Mouse (Mus musculus) midbrain, embryonic 16.5 days (tissue): ENCODE measurements around the gene Setdb1. TPM values are rescaled to one million over a fixed set of nuclear protein-coding genes. Genes with fewer than 3 reads are reported as not detected.
"Not testable (repeated sequence)": the region's sequence is repeated elsewhere in the genome, so short reads cannot be mapped to it uniquely, and the experiment has no call there.

ENCODE experiments used
- ATAC-seq: fragments of 200-750 bp; cut with Nextera tagmentation; 2 replicates; pipeline ENCODE4 v1.8.0; 2017; ENCODE audit warnings: moderate TSS enrichment
- H3K27ac ChIP-seq: fragments of 300-500 bp; sonication (generic); 2 replicates; pipeline ENCODE4 v1.5.1; 2014; ENCODE audit warnings: mild to moderate bottlenecking, low read length, mixed read lengths
- H3K27me3 ChIP-seq: fragments of 300-500 bp; sonication (generic); 2 replicates; pipeline ENCODE4 v1.6.1; 2014; ENCODE audit warnings: low read depth, low read length, mixed read lengths; ENCODE audit not compliant: control insufficient read depth, insufficient read depth
- H3K36me3 ChIP-seq: fragments of 300-500 bp; sonication (generic); 2 replicates; pipeline ENCODE4 v1.6.1; 2014; ENCODE audit warnings: mild to moderate bottlenecking, low read length, moderate library complexity, mixed read lengths; ENCODE audit not compliant: control insufficient read depth, insufficient read depth
- H3K4me1 ChIP-seq: fragments of 300-500 bp; sonication (generic); 2 replicates; pipeline ENCODE4 v1.6.1; 2014; ENCODE audit warnings: mild to moderate bottlenecking, low read length, mixed read lengths; ENCODE audit not compliant: control insufficient read depth, insufficient read depth
- H3K4me2 ChIP-seq: fragments of 300-500 bp; sonication (generic); 2 replicates; pipeline ENCODE4 v1.6.1; 2014; ENCODE audit warnings: mild to moderate bottlenecking, low read length, mixed read lengths
- H3K4me3 ChIP-seq: fragments of 300-500 bp; sonication (generic); 2 replicates; pipeline ENCODE4 v1.5.1; 2014; ENCODE audit warnings: low read depth, mild to moderate bottlenecking, low read length, moderate library complexity, mixed read lengths
- H3K9ac ChIP-seq: fragments of 300-500 bp; sonication (generic); 2 replicates; pipeline ENCODE4 v1.6.1; 2014; ENCODE audit warnings: low read depth, low read length, mixed read lengths
- H3K9me3 ChIP-seq: fragments of 300-500 bp; sonication (generic); replicated peaks from 2 replicates; pipeline ENCODE4 v1.6.1; 2014; ENCODE audit warnings: mild to moderate bottlenecking, low read length, mixed read lengths; ENCODE audit not compliant: control insufficient read depth, poor library complexity, severe bottlenecking
- WGBS: fragments of 180-500 bp; shearing (Covaris S2); extraction: QIAGEN DNeasy Blood & Tissue Kit; methylation state at CpG from one replicate; pipeline ENCODE4 v1.1.7; 2014; 5-methylcytosine and 5-hydroxymethylcytosine counted together
- polyA plus RNA-seq: library from polyadenylated mRNA; unstranded; fragments of >200 nt; fragmentation: Nextera tagmentation; extraction: Ambion mirVana; gene quantifications from 2 replicates; pipeline ENCODE4 v1.2.1, GENCODE M21; 2015

Setdb1 gene
- polyA plus RNA-seq, result 42.3 and 43.3 TPM in 2 replicates

DNA sequence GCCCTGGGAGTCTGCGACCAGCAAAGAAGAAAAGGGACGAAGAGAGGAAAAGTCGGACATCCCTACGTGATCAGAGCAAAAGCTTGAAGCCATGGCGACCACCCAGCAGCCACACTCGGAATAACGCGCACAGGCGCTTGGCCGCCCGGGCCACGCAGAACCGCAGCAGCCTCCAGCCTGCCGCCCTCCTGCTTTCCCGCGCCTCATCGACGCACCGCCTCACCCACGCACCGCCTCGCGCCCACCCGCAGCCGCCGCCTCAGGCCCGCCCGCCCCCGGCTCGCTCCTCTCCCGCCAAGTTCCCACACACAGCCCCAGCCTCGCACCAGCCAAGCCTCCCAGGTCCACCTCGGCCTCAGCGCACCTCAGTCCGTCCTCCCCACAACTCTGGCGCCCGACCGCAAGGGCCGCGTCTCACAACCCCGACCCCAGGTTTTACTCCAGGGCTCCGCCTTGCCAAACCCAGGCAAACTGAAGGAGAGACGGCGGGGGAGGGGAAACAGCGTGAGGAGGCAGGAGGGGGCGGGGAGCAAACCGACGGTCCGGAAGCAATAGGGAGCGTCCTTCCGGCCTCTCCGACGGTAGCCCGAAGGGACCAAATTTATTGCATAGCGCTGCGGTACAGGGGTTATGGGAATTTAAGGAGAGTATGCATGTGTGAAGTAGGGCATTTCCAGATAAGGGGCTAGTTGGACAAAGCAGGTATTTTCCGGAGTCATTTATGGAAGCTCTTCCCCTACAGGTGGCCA, at the start of gene Setdb1:
Setdb1 (minus strand) TSS at position 502 of the 749 bp plus-strand sequence.
- H3K9me3 ChIP-seq, H3K4me1 ChIP-seq, H3K27me3 ChIP-seq: not testable (repeated sequence)
- WGBS, result under 1% methylated on average over 28 of the region's 57 CpGs
- ATAC-seq, result peak; percentile 97
- peak within 1 kb of the TSS; percentile 48 for H3K4me3 ChIP-seq
- peak within 1 kb of the TSS; percentile 53; the same call in 1 of the 2 replicates for H3K27ac ChIP-seq
- peak within 1 kb of the TSS; percentile 61 for H3K9ac ChIP-seq
- H3K36me3 ChIP-seq, result peaks cover 14% of the 10 kb centered on the region; the same call in 1 of the 2 replicates
- peak within 1 kb of the TSS; percentile 51 for H3K4me2 ChIP-seq

DNA sequence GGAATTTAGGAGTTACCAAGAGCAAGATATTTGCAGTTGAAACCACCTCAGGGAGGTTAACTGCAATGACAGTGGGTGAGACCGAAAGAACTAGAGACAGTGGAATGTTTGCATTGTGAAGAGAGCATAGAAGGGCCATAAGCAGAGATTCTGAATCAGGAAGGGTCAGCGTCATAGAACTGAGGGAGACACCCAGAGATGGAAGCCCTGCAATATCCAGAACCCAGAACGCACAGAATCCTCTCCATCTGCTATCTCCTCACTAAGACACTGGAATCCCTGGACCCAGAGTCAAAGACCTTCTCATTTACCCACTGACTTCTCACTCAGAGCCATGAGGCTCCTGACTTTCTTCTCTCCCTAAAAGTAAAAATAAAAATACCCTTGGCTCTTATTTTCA, 45.7 kb upstream of the Setdb1 start, which contains the start of gene 4930558C23Rik:
4930558C23Rik (minus strand) TSS at position 101 of the 400 bp plus-strand sequence.
- no peaks in the 10 kb centered on the region for H3K9me3 ChIP-seq
- ATAC-seq, result no peak
- H3K4me2 ChIP-seq, result no peak within 1 kb of the TSS
- H3K4me1 ChIP-seq, result no peaks in the 10 kb centered on the region
- H3K27ac ChIP-seq, result no peak within 1 kb of the TSS
- WGBS, result 96% methylated on average over 3 of the region's 3 CpGs
- no peaks in the 10 kb centered on the region for H3K36me3 ChIP-seq
- no peak within 1 kb of the TSS for H3K9ac ChIP-seq
- H3K27me3 ChIP-seq, result no peaks in the 10 kb centered on the region
- H3K4me3 ChIP-seq, result no peak within 1 kb of the TSS

DNA sequence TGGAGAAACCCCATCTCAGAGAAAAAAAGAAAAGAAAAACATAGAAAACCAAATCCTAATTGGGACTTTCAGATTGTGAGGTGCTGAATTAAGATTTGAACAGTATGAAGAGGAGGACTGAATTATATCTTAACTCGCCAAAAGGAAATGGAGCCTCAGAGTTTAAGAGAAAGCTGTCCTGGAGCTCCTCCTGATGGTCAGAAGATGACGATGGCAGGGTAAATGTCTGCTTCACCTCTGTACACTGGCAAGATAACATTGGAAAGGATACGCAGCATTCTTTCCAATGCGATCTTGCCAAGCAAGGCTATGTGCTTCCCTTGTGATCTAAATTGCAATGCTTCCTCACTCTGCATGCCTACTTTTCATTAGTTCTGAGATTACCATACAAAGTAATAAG, 37.4 kb upstream of the Setdb1 start:
- Histone ChIP-seq H3K4me3 (no peak overlapping the region), H3K9me3 (no peaks in the 10 kb centered on the region), H3K4me1 (no peaks in the 10 kb centered on the region), H3K9ac (no peak overlapping the region), H3K27me3 (no peaks in the 10 kb centered on the region), H3K4me2 (no peak overlapping the region), H3K27ac (no peak overlapping the region), H3K36me3 (no peaks in the 10 kb centered on the region)
- ATAC-seq, result no peak
- 86% methylated on average over 4 of the region's 4 CpGs for WGBS

DNA sequence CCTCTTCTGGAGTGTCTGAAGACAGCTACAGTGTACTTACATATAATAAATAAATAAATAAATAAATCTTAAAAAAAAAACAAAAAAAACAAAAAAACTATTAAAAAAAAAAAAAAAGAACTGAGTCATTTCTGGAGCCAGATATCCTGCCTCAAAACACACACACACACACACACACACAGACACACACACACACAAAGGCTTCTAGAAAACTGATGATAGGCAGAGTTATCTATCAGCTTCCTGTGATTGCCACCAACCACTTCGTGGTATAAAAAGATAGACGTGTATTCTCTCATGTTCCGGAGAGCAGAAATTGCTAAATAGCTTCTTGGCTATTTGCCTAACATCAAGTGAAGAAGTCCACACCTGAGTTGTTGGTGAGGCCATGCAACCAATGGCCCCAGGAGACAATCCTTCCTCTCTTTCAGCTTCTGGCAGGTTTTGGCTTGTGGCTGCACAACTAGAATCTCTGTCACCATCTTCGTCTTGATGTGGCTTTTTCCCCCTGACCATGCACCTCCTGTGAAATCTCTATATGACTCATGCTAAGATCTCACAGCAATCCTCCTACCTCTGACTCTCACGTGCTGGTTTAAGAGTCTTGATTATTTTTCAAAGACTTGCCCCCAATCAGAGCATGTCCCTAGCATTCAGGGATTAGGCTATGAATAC, 28.5 kb upstream of the Setdb1 start:
- Histone ChIP-seq H3K9me3 (no peaks in the 10 kb centered on the region), H3K9ac (no peak overlapping the region), H3K27me3 (no peaks in the 10 kb centered on the region), H3K27ac (no peak overlapping the region), H3K4me3 (no peak overlapping the region), H3K4me1 (no peaks in the 10 kb centered on the region), H3K4me2 (no peak overlapping the region), H3K36me3 (no peaks in the 10 kb centered on the region)
- WGBS, result 86% methylated on average over 5 of the region's 5 CpGs
- ATAC-seq, result no peak

DNA sequence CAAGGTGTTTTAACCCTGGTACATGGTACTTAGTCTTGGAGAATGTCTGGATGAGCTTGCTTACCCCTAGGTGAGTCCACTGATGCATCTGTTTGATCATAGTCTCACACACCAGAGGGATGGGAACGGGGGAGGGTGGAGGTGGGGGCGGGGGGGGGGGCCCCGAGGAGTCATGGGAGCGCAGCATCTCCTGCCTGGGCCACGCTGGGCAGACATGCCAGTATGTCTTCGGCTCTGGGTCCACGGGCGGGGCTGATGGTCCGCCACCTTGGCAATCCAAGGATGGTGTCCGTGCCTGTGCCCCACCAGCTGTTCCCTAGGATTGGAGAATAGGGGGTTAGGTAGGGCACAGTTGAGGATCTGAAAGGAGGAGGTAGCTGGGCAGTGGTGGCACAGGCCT, 16.2 kb upstream of the Setdb1 start:
- Histone ChIP-seq H3K27ac (no peak overlapping the region), H3K27me3 (no peaks in the 10 kb centered on the region), H3K4me1 (no peaks in the 10 kb centered on the region), H3K4me3 (no peak overlapping the region), H3K9me3 (no peaks in the 10 kb centered on the region), H3K36me3 (no peaks in the 10 kb centered on the region), H3K9ac (no peak overlapping the region), H3K4me2 (no peak overlapping the region)
- 88% methylated on average over 9 of the region's 10 CpGs for WGBS
- ATAC-seq, result no peak

DNA sequence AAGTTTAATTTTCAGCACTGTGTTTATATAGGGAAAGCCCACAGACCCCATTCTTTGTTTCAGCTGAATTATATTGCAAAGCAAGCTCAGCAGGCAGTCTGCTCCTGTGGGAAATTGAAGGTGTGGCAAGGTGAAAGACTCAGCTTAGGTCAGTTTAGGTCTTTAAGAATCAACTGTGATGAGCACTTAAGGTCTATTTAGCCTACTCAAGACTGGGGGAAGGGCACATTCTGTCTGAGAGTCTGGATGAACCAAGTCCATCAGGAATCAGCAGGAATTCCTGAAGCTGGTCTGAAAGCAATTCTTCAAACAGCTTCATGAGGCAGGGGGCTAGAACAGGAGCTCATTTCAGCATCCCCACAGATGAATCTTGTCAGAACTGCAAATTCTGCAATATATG, 13.1 kb upstream of the Setdb1 start:
- Histone ChIP-seq H3K4me2 (no peak overlapping the region), H3K36me3 (no peaks in the 10 kb centered on the region), H3K9me3 (no peaks in the 10 kb centered on the region), H3K4me1 (no peaks in the 10 kb centered on the region), H3K27me3 (no peaks in the 10 kb centered on the region), H3K27ac (no peak overlapping the region), H3K4me3 (no peak overlapping the region), H3K9ac (no peak overlapping the region)
- ATAC-seq, result no peak

DNA sequence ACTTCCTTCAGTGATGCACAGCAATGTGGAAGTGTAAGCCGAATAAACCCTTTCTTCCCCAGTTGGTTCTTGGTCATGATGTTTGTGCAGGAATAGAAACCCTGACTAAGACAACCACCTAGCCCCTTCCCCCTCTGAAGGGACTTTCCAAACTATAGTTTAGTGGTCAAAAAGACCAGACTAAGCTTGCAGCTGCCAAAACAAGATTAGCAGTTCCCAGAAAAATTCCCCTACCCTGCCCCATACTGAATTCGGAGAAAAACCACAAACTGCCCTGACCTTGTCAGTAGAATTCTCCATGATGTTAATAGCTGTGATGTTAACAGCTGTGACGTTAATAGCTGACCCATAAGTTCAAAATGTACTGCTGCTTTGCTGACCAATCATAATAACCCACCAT, 3.3 kb upstream of the Setdb1 start:
- not testable (repeated sequence) for ATAC-seq

DNA sequence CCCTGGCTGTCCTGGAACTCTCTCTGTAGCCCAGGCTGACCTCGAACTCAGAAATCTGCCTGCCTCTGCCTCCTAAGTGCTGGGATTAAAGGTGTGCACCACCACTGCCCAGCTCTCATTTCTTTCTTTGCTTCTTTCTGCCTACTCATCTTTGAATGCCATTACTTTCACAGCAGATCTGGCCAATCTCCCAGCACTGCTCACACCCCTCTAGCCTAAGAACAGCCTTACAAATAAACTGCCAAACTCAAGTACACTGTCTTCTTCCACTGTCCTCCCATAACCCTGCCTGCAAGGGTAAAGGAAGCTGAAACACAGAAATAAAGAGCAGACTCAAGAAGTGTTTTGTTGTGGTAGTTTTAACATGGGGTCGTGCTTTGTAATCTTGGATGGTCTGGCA, 744 bp upstream of the Setdb1 start:
- Histone ChIP-seq H3K9me3 (no peaks in the 10 kb centered on the region), H3K4me1 (peaks cover 4% of the 10 kb centered on the region), H3K27ac (no peak overlapping the region), H3K9ac (no peak overlapping the region), H3K4me2 (no peak overlapping the region), H3K36me3 (peaks cover 11% of the 10 kb centered on the region; the same call in 1 of the 2 replicates), H3K4me3 (no peak overlapping the region), H3K27me3 (no peaks in the 10 kb centered on the region)
- ATAC-seq, result no peak
- WGBS, result 94% methylated on average over 2 of the region's 2 CpGs

More for the DNA sequence above, 3.3 kb upstream of the Setdb1 start:
- not testable (repeated sequence) for H3K4me3 ChIP-seq, H3K4me2 ChIP-seq, H3K9ac ChIP-seq, H3K4me1 ChIP-seq, H3K36me3 ChIP-seq, H3K27ac ChIP-seq, H3K27me3 ChIP-seq, H3K9me3 ChIP-seq
- WGBS, result 77% methylated on average over 3 of the region's 3 CpGs

DNA sequence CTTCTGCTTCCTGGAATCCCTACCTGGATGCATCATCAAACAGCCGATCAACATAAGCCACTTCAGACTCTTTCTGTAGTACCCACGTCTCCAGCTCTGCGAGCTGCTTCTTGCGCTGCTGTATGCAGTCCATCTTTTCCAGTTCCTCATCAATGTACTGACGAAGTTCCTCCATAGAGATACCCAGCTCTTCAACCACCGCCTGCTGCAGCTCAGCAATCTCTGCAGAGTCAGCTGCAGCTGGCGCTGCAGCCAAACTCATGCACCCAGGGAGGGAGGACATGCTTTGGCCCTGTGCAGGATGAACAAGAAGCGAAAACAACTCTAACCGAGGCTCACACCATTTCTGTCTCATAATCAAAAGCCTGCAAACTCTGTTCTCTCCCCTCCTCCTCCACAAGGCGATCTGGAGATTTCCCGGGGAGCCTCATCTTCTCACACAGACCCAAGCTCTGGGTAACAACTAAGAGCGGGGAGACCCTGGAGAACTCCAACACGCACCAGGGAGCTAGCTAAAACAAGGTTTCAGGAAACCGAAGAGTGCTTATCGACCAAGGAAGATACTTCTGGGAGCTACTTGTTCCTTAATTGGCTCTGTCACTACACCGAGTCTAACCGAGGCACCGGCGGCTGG, 974 bp downstream of the Setdb1 start:
- peak overlapping the region; percentile 48 for H3K4me3 ChIP-seq
- H3K4me1 ChIP-seq, H3K9ac ChIP-seq, ATAC-seq, H3K27me3 ChIP-seq, H3K9me3 ChIP-seq, H3K27ac ChIP-seq: not testable (repeated sequence)
- 22% methylated on average over 4 of the region's 19 CpGs for WGBS
- peak overlapping the region; percentile 51 for H3K4me2 ChIP-seq
- H3K36me3 ChIP-seq, result peaks cover 14% of the 10 kb centered on the region; the same call in 1 of the 2 replicates
